Mouse (Mus musculus) hindbrain, postnatal 0 days (tissue): ENCODE data around the gene Dgka. TPM values are rescaled to one million over a fixed set of nuclear protein-coding genes. Genes with fewer than 3 reads are reported as not detected.
A peak's percentile ranks its signal among the peaks of the same experiment; 100 is the strongest.

Experiments used
- ATAC-seq: fragments of 200-750 bp; cut with Nextera tagmentation; 2 replicates; pipeline ENCODE4 v1.8.0; 2017; ENCODE audit warnings: mild to moderate bottlenecking, moderate TSS enrichment, moderate library complexity
- DNase-seq: peaks from one replicate; pipeline ENCODE4 v3.0.0-alpha.2; 2015; ENCODE audit warnings: low spot score
- H3K27ac ChIP-seq: fragments of 300-500 bp; sonication (generic); 2 replicates; pipeline ENCODE4 v1.5.1; 2014; ENCODE audit warnings: mild to moderate bottlenecking
- H3K27me3 ChIP-seq: fragments of 300-500 bp; sonication (generic); 2 replicates; pipeline ENCODE4 v1.6.1; 2014; ENCODE audit warnings: low read length, mixed read lengths; ENCODE audit not compliant: insufficient read depth
- H3K36me3 ChIP-seq: fragments of 300-500 bp; sonication (generic); 2 replicates; pipeline ENCODE4 v1.6.1; 2014; ENCODE audit warnings: low read length, mixed read lengths; ENCODE audit not compliant: insufficient read depth
- H3K4me1 ChIP-seq: fragments of 300-500 bp; sonication (generic); 2 replicates; pipeline ENCODE4 v1.6.1; 2014; ENCODE audit warnings: antibody characterized with exemption, low read length, mixed read lengths; ENCODE audit not compliant: insufficient read depth
- H3K4me2 ChIP-seq: fragments of 300-500 bp; sonication (generic); 2 replicates; pipeline ENCODE4 v1.6.1; 2014; ENCODE audit warnings: low read depth, mild to moderate bottlenecking, low read length, moderate library complexity, mixed read lengths
- H3K4me3 ChIP-seq: fragments of 300-500 bp; sonication (generic); 2 replicates; pipeline ENCODE4 v1.5.1; 2014; ENCODE audit warnings: low read length
- H3K9ac ChIP-seq: fragments of 300-500 bp; sonication (generic); replicated peaks from 2 replicates; pipeline ENCODE4 v1.6.1; 2014; ENCODE audit warnings: mild to moderate bottlenecking, low read length, moderate library complexity, mixed read lengths
- H3K9me3 ChIP-seq: fragments of 300-500 bp; sonication (generic); 2 replicates; pipeline ENCODE4 v1.6.1; 2016; ENCODE audit warnings: low read length, mixed read lengths
- CTCF ChIP-seq: IDR thresholded peaks from 2 replicates; pipeline ENCODE4 v1.5.1; 2016; ENCODE audit warnings: antibody characterized with exemption, control low read depth, low read depth
- WGBS: fragments of 180-500 bp; shearing (Covaris S2); extraction: QIAGEN DNeasy Blood & Tissue Kit; methylation state at CpG from one replicate; pipeline ENCODE4 v1.1.7; 2014; 5-methylcytosine and 5-hydroxymethylcytosine counted together
- polyA plus RNA-seq: library from polyadenylated mRNA; unstranded; fragments of >200 nt; fragmentation: Nextera tagmentation; extraction: Ambion mirVana; gene quantifications from 2 replicates; pipeline ENCODE4 v1.2.1, GENCODE M21; 2015
- total RNA-seq: library from RNA; depleted of rRNA; stranded (reverse); fragments of >200 nt; gene quantifications from 2 replicates; pipeline ENCODE4 v1.2.3, GENCODE M21; 2014

The Dgka gene
- total and polyA plus RNA-seq, 2 experiments from 2014 or later = 6.2 TPM

- Histone ChIP-seq H3K4me3 (no peak overlapping the region), H3K27me3 (no peaks in the 10 kb centered on the region), H3K9me3 (no peaks in the 10 kb centered on the region), H3K4me1 (no peaks in the 10 kb centered on the region; the same call in 1 of the 2 replicates), H3K27ac (peak overlapping the region; percentile 59), H3K36me3 (no peaks in the 10 kb centered on the region), H3K4me2 (no peak overlapping the region), H3K9ac (no peak overlapping the region)
- 32% methylated on average over 8 of the region's 8 CpGs for WGBS
- DNase-seq = peak; percentile 6
- no peak for TF ChIP-seq CTCF
- ATAC-seq = no peak
These were observed 34.5 kb upstream of the Dgka start for GRCm38 (mm10) chr10:128779011-128779795.

GRCm38 (mm10) chr10:128778441-128778840, 33.8 kb upstream of the Dgka start:
- Histone ChIP-seq H3K9me3 (no peaks in the 10 kb centered on the region), H3K9ac (no peak overlapping the region), H3K27me3 (no peaks in the 10 kb centered on the region), H3K4me3 (no peak overlapping the region), H3K27ac (peak overlapping the region; percentile 59; the same call in 1 of the 2 replicates), H3K4me2 (no peak overlapping the region), H3K4me1 (no peaks in the 10 kb centered on the region; the same call in 1 of the 2 replicates), H3K36me3 (no peaks in the 10 kb centered on the region)
- 97% methylated on average over 2 of the region's 2 CpGs for WGBS
- no peak for ATAC-seq
- DNase-seq = no peak
- TF ChIP-seq CTCF = no peak

- DNase-seq (peak; percentile 45), ATAC-seq (no peak)
- no peaks in the 10 kb centered on the region for H3K27me3 ChIP-seq
- TF ChIP-seq CTCF = peak; percentile 63
- 25% methylated on average over 5 of the region's 5 CpGs for WGBS
- H3K4me2 ChIP-seq = no peak overlapping the region
- no peaks in the 10 kb centered on the region for H3K9me3 ChIP-seq
- H3K36me3 ChIP-seq = no peaks in the 10 kb centered on the region
- no peak overlapping the region for H3K4me3 ChIP-seq
- H3K27ac ChIP-seq = no peak overlapping the region
- H3K9ac ChIP-seq = no peak overlapping the region
- H3K4me1 ChIP-seq = no peaks in the 10 kb centered on the region; the same call in 1 of the 2 replicates
These were observed 29.0 kb upstream of the Dgka start for GRCm38 (mm10) chr10:128773685-128774084.

GRCm38 (mm10) chr10:128772895-128773294, 28.2 kb upstream of the Dgka start:
- H3K4me3 ChIP-seq = no peak overlapping the region
- H3K9ac ChIP-seq = no peak overlapping the region
- ATAC-seq (no peak), DNase-seq (no peak)
- WGBS = 88% methylated on average over 2 of the region's 2 CpGs
- no peaks in the 10 kb centered on the region for H3K27me3 ChIP-seq
- H3K4me2 ChIP-seq = no peak overlapping the region
- H3K9me3 ChIP-seq = no peaks in the 10 kb centered on the region
- no peaks in the 10 kb centered on the region for H3K36me3 ChIP-seq
- H3K4me1 ChIP-seq = no peaks in the 10 kb centered on the region
- no peak overlapping the region for H3K27ac ChIP-seq
- TF ChIP-seq CTCF = peak; percentile 43

- Histone ChIP-seq H3K9me3 (no peaks in the 10 kb centered on the region), H3K4me3 (peak overlapping the region; percentile 72), H3K27ac (peak overlapping the region; percentile 85), H3K4me1 (peaks cover 14% of the 10 kb centered on the region), H3K27me3 (no peaks in the 10 kb centered on the region), H3K9ac (peak overlapping the region; percentile 67), H3K36me3 (no peaks in the 10 kb centered on the region), H3K4me2 (peak overlapping the region; percentile 93)
- ATAC-seq (peak; percentile 93), DNase-seq (peak; percentile 96)
- TF ChIP-seq CTCF = peak; percentile 67
- under 1% methylated on average over 37 of the region's 37 CpGs for WGBS
These were observed 3.7 kb upstream of the Dgka start for GRCm38 (mm10) chr10:128748252-128748864.

GRCm38 (mm10) chr10:128747646-128748251, 3.1 kb upstream of the Dgka start, which contains the start of gene Pym1:
Pym1 (plus strand) TSS chr10:128747889.
- peak within 1 kb of the TSS; percentile 72 for H3K4me3 ChIP-seq
- peaks cover 20% of the 10 kb centered on the region for H3K4me1 ChIP-seq
- peak within 1 kb of the TSS; percentile 93 for H3K4me2 ChIP-seq
- no peaks in the 10 kb centered on the region for H3K36me3 ChIP-seq
- peak within 1 kb of the TSS; percentile 85 for H3K27ac ChIP-seq
- H3K9me3 ChIP-seq = no peaks in the 10 kb centered on the region
- peak within 1 kb of the TSS; percentile 67 for H3K9ac ChIP-seq
- WGBS = under 1% methylated on average over 36 of the region's 36 CpGs
- TF ChIP-seq CTCF = no peak
- ATAC-seq (peak; percentile 69), DNase-seq (peak; percentile 42)
- no peaks in the 10 kb centered on the region for H3K27me3 ChIP-seq
